Mouse (Mus musculus) left cerebral cortex, adult 2 months (tissue): ENCODE results near the gene Svep1. TPM values are rescaled to one million over a fixed set of nuclear protein-coding genes. Genes with fewer than 3 reads are reported as not detected.

Experiments used
- DNase-seq, 2 experiments: peaks; one replicate each; pipeline ENCODE4 v3.0.0; 2021 to 2022; ENCODE audit warnings: low spot score in 2 of 2, mixed read lengths in 1 of 2; ENCODE audit errors: extremely low spot score in 1 of 2
- H3K27ac ChIP-seq: fragments of 200-600 bp; 2 replicates; pipeline ENCODE4 v1.8.1; 2022
- H3K4me3 ChIP-seq: fragments of 200-600 bp; 2 replicates; pipeline ENCODE4 v1.8.1; 2022
- CTCF ChIP-seq: fragments of 200-600 bp; IDR thresholded peaks from 2 replicates; pipeline ENCODE4 v1.8.1; 2022; ENCODE audit warnings: antibody characterized with exemption, mild to moderate bottlenecking, moderate library complexity
- intact Hi-C: fragments of 180-260 bp; cut with DNase I; formaldehyde crosslinking; loops from one replicate; pipeline ENCODE4 v1.15.1; 2025
- long read RNA-seq, 2 experiments: library from polyadenylated mRNA; stranded (forward); transcript quantifications; one replicate each; pipeline ENCODE4 v2.0.0; 2021; ENCODE audit warnings: borderline mapping rate in 2 of 2
- total RNA-seq, 2 experiments: library from RNA; stranded (reverse); gene quantifications; 2 replicates each; pipeline ENCODE4 v1.2.3; 2021

Svep1 gene
- 1 to 10 TPM in 1 of 2 experiments, under 1 TPM in 1; 0.77 to 1.0 TPM for total RNA-seq
- long read RNA-seq, experiment 1, partial matches to known transcripts: 3 of 3 reads
- long read RNA-seq, experiment 1, other reads (novel, unspliced or antisense): 0 of 3 reads
- long read RNA-seq, experiment 2, partial matches to known transcripts: 1 of 1 reads
- long read RNA-seq, experiment 2, other reads (novel, unspliced or antisense): 0 of 1 reads

DNA sequence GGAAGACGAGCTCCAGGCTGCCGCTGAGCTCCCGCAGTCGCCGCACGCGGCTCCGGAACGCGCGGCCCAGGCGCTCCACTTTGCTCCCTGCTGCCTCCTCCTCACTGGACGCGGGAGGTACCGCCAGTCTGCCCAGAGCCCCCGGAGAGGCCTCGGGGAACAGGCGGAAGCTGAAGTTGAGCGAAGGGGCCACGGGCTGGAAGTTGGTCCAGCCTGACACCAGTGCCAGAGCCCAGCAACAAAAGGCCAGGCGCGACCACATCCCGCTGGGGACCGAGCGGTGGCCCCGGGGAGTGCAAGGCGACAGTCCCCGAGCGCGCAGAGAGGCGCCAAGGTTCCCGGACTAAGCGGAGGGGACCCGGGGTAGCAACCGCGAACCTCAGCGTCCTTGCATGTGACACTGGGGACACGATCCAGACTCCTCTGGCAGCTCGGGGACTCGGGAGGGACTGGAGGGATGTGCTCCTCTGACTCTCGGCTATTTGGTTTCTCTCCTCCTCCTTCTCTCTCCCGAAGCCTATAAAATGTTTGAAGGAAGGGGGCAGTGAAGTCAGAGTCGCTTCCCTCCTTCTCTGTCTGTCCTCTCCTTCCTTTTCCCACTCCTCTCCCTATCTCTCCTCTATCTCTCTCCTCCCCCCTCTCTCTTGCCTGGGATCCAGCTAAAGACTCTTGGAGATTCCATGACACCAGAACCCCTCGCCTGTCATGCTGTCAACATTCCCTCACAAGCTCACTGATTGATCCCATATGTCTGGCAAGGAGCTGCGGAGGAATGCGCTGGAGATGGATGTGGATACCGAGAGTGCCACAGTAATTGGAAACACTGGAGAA is at the start of gene Svep1:
Svep1 (minus strand) TSS at position 745 of the 831 bp plus-strand sequence.
- intact Hi-C loops: no loop called here
- H3K4me3 ChIP-seq: peak within 1 kb of the TSS; percentile 42
- no peak; the same call in 1 of the 2 replicates for TF ChIP-seq CTCF
- DNase-seq: peak in 1 of 2 experiments; percentile 19
- no peak within 1 kb of the TSS for H3K27ac ChIP-seq

DNA sequence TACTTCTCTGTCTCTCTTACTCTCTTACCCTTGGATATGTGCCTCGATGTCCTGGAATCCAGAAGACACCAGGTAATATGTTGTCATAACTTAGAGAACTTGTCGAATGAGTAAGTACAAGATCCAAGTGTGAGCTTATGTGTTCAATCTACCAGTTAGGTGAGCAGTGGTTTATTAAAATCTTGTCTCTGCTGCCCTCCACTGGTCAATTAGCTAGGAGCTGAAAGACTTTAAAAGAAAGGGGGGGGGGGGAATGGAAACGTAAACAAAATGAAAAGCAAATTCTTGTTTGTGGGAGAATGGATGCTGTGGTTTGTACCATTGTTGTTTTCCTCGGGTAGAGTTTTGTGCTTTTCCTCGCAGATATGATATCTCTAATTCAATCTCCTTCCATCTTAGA is 46.8 kb upstream of the Svep1 start:
- Histone ChIP-seq H3K4me3 (no peak overlapping the region), H3K27ac (no peak overlapping the region)
- DNase-seq: peak; percentile 18 to 35
- intact Hi-C loops: loop anchor here (1.0 to 10.0 kb wide), 3 partner anchors 171 to 349 kb away; no protein-coding TSS in a partner anchor
- peak; percentile 57 for TF ChIP-seq CTCF

DNA sequence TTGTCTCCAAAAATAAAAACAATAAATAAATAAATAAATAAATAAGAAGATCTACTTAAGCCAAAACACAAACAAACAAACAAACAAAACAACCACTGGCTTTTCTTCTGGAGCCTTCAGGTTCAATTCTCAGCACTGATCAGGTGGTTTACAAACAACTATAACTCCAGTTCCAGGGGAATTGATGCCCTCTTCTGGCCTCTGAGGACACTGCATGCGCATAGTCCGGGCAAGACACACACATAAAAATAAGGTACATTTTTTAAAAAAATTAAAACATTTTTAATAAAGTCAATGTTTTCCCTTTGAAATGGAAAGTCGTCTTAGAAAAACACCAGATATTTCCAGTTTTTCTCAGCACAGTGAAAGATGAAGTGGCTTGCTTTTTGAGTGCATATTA is 45.7 kb upstream of the Svep1 start:
- no peak overlapping the region for H3K4me3 ChIP-seq
- intact Hi-C loops: loop anchor here (10.0 kb wide), 2 partner anchors 278 to 348 kb away; no protein-coding TSS in a partner anchor
- no peak for DNase-seq
- peak; percentile 21; the same call in 1 of the 2 replicates for TF ChIP-seq CTCF
- no peak overlapping the region for H3K27ac ChIP-seq

DNA sequence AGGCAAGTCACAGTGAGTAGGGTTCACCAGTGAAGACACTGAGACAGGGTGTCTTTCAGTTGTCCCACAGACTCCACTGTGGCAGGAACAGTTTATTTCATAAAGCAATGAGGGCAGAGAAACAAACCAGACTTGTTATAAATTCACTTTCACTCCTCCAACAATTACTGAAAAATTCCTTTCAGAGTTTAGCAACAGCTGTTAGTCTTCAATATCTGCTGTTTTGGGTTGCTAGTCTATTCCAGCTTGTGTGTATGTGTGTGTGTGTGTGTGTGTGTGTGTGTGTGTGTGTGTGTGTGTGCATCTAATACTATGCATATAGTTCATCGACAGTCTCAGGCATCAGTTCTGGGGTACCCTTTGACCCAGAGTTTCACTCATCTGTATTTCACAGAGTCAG is 38.9 kb upstream of the Svep1 start:
- Histone ChIP-seq H3K4me3 (no peak overlapping the region), H3K27ac (no peak overlapping the region)
- intact Hi-C loops: no loop called here
- DNase-seq: no peak
- no peak for TF ChIP-seq CTCF

DNA sequence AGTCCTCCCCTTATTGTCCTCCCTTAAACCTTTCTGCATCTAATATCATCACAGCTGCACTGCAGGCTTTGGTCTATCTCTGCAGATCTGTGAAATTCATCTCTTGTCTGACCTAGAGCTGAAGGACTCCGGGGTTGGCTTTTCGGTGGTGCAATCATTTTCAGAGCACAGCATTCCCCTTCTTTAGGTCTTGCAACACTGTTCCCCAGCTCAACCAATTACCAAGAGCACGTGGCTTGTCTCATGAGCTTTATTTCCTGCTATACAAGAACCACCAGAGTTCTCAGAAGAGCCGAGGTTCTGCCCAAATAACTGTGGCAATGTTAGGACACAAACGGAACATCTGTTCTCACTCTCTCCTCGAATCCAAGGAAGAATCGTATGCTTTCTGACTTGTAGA is 33.8 kb upstream of the Svep1 start:
- Histone ChIP-seq H3K4me3 (no peak overlapping the region), H3K27ac (no peak overlapping the region)
- no peak for DNase-seq
- intact Hi-C loops: no loop called here
- TF ChIP-seq CTCF: no peak

DNA sequence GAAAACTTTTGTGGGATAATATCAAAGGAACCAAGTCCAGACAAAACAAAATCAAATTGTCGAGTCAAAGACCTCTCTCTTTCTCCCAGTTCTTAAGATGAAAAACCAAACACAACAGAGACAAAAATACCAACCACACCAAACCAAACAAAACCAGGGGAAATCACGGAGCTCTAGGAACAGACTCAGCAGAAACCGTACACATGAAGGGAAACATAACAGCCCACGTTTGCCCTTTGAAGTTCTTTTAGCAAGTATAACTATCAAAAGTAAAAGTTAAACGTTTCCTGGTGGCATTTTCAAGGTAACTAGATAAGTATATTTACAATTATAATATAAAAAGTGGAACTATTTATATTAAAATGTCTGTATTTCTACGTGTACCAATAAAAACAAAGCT is 29.2 kb upstream of the Svep1 start:
- TF ChIP-seq CTCF: no peak
- Histone ChIP-seq H3K4me3 (no peak overlapping the region), H3K27ac (no peak overlapping the region)
- DNase-seq: no peak
- intact Hi-C loops: no loop called here

DNA sequence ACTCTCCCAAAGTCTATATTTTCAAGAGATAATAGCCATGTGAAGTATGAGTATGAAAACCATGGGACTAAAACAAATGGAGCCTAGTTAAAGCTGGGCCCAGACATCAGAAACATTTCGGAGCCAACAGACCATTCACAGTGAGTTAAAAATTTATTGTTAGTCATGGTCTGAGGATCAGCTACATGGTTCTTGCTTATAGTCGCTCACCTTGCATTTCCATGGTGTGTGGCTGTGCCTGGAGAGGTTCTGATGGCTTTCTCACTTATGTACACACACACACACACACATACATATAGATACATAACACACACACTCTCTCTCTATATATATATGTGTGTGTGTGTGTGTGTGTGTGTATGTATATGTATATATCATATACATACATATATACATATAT is 16.8 kb upstream of the Svep1 start:
- TF ChIP-seq CTCF: no peak
- Histone ChIP-seq H3K4me3 (no peak overlapping the region), H3K27ac (no peak overlapping the region)
- DNase-seq: no peak
- intact Hi-C loops: no loop called here

DNA sequence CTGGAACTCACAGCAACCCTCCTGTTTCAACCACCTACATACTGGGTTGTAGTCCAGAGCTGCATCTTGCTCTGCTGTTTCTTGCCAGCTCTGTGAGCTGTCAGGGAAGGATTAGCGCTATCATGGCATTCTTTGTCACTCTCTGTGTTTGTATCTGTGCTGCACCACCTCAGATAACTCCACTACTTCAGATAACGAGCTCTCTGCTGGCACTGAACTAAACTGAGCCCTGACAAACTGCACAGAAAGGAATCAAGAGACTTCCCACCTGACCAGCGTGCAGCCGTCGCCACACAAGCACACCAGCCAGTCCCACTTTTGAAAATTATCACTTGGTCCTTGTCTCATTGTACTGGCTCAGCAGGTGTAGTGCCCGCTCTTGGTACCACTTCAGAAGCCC is 4.7 kb upstream of the Svep1 start:
- intact Hi-C loops: no loop called here
- H3K4me3 ChIP-seq: no peak overlapping the region
- no peak overlapping the region for H3K27ac ChIP-seq
- no peak for TF ChIP-seq CTCF
- DNase-seq: no peak

DNA sequence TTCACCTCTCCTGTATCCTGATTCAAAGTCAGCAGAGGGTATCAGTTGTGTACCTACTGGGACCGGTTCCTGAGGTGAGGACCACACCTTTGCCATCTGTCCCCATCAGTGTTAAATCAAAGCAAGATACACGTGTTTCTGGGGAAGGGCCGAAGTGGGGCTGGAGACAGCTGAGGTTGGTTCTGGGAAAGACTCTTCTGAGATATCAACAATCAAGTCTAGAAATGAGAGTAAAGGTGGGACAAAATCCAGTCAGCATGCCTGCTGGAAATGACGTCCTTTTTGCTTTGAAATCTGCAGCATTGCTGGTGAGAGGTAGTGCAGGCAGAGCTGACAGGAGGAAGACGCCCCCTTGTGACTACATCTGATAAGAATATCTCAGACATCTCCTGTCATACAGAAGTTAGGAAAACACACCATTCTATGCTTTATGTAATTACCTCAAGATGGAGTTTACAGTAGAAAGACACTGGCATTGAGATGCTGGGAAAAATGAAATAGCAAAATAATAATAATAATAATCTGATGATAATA is 4.0 kb upstream of the Svep1 start:
- no peak overlapping the region for H3K27ac ChIP-seq
- no peak overlapping the region for H3K4me3 ChIP-seq
- TF ChIP-seq CTCF: peak; percentile 35
- DNase-seq: no peak
- intact Hi-C loops: no loop called here

DNA sequence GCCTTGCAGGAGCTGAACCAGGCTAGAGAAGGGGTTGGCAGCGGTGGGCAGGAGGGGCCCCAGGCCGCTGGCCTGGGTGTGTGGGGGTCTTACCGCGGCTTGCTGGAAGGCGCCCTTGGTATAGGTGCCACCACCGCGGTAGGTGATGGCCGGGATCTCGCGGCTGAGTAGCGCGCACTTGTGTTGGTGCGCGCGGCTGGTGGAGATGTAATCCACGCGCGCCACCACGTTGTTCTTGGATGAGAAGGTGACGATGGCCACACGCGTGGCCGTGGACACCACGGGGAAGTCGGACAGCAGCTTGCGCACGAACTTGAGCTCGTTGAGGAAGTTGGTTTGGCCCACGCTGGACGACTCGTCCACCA is 927 bp downstream of the Svep1 start:
- H3K4me3 ChIP-seq: peak overlapping the region; percentile 42
- TF ChIP-seq CTCF: no peak
- DNase-seq: no peak
- intact Hi-C loops: no loop called here
- H3K27ac ChIP-seq: no peak overlapping the region

DNA sequence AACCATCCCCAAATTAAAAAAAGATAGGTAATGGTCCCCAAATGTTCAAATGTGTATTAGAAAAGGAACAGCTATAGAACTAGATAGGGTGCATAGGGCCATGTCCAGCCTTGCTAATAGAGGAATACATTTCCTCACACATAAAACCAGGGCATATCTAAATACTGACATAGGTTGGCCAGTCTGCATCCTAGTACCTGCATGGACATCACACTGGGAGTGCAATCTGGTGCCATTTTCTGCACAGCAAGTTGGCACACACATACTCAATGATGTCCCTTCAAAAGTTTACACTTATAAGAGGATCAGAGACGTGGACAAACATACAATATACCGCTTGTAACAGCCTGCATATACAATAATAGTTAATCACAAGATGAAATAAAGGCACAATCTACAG is 5.0 kb downstream of the Svep1 start:
- Histone ChIP-seq H3K27ac (no peak overlapping the region), H3K4me3 (no peak overlapping the region)
- no peak for DNase-seq
- TF ChIP-seq CTCF: no peak
- intact Hi-C loops: no loop called here

DNA sequence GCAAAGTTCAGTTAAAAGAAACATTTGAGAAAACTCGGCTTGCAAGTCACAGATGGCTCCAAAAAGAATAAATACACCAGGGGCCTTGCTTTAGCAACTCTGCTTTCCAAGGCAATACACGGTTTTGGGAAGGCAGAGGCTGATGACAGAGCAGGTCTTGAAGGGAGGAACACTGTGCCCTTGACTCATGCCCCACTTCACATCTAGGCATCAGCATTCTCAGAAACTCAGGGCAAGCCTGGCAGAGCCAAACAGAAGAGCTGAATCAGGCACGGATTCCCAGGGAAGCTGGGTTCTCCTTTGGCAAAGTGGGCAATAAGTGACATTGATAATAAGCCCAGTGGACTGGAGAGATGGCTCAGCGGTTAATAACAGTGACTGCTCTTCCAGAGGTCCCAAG is 5.8 kb downstream of the Svep1 start:
- H3K4me3 ChIP-seq: no peak overlapping the region
- no peak overlapping the region for H3K27ac ChIP-seq
- DNase-seq: no peak
- no peak for TF ChIP-seq CTCF
- intact Hi-C loops: no loop called here

DNA sequence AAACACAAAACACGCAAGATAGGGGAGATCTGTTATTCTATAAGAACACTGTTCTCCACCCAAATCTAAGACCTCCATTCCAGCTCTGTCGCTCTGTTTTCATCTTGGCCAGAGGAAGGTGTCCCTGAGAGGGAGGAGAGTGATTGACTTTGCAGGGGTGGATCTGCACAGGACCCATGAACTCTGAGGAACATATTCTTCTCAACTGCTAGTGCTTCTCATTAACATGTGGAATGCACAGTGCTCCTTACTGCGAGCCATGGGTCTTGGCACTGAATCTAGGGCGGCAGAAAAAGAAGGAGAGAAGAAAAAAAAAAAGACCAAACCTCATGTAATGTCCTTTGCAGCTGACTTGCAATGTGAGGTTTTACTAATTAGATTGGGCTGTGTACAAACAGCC is 9.4 kb downstream of the Svep1 start:
- intact Hi-C loops: no loop called here

More for the DNA sequence above, 9.4 kb downstream of the Svep1 start:
- Histone ChIP-seq H3K4me3 (no peak overlapping the region), H3K27ac (no peak overlapping the region)
- DNase-seq: no peak
- TF ChIP-seq CTCF: no peak
